Mouse (Mus musculus) telencephalon, adult 2 months (tissue): ENCODE measurements around the gene Snrpg.
"Not testable (repeated sequence)": the region's sequence is repeated elsewhere in the genome, so short reads cannot be mapped to it uniquely, and the experiment has no call there.

ENCODE experiments used
- DNase-seq: peaks from one replicate; pipeline ENCODE4 v3.0.0-alpha.2; 2011; ENCODE audit warnings: low read depth, low spot score

Gene Snrpg

DNA sequence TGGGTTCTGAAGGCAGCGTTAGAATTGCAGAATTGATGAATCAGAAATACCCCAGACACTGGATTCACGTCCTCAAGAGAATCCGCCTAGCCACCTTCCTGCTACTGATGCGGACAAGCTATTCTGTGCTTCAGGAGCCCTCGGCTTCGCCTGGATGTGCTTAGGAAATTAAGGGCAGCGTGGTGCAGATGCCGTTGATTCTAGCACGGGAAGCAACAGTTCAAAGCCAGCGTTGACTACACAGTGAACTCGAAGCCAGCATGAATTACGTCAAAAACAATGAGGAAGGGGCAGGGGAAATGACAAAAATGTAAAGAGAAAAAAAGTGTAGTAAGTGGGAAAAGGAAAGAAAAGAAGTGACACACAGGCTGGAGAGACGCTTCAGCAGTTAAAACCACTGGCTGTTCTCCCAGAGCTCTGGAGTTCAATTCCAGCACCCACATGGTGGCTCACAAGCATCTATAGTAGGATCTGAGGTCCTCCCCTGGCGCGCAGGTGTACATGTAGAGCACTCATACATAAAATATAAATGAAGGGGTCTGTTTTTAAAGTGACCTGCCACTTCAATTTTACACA is at the start of gene Snrpg:
Gene Snrpg (plus strand): TSS at position 541 of the 576 bp plus-strand sequence.
- no peak for DNase-seq

DNA sequence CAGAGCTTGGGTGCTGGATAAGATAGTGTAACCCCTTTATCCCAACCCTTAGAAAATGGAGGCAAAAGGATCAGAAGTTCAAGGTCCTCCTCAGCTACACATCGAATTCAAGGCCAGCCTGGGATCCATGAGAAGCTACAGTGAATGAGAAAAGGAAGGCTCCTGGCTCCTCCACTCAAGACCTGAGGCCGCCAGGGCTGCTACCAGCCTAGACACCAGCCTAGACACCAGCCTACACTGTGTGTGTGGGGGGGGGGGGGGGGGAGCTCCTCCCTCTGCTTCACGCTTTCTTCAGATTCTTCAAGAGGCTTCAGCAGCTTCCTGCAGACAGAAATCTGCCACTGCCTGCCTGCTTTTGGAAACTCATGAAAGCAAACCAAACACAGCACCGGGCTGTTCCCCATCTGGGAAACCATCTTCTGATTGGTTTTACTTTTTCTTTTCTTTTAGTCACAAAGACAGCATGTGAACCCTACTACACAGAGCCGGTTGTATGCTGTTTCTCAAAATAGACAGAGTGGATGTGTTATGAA is 49.0 kb upstream of the Snrpg start:
- DNase-seq: peak; percentile 21

DNA sequence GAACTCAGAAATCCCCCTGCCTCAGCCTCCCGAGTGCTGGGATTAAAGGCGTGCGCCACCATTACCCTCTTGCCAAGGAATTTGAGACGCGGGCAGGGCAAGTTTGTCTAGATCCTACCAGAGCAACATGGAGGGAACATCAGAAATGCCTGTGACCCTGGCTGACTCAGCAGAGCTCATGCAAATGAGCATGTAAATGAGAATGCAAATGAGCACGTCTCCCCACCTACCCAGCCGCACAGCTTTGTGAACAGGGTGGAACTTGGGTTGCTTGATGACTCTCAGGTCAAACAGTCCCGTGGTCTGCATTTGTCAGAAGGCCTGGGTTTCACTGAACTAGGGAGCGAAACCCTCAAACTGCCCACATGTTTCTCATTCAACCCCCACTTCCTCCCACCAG is 48.1 kb upstream of the Snrpg start:
- no peak for DNase-seq

GRCm38 (mm10) chr6:86324400-86324799 is 46.7 kb upstream of the Snrpg start:
- DNase-seq: no peak

GRCm38 (mm10) chr6:86325646-86326045 is 45.5 kb upstream of the Snrpg start:
- no peak for DNase-seq

- DNase-seq: no peak
Observed at GRCm38 (mm10) chr6:86326866-86327265, 44.2 kb upstream of the Snrpg start.

- no peak for DNase-seq
Observed at GRCm38 (mm10) chr6:86328369-86328768, 42.7 kb upstream of the Snrpg start.

DNA sequence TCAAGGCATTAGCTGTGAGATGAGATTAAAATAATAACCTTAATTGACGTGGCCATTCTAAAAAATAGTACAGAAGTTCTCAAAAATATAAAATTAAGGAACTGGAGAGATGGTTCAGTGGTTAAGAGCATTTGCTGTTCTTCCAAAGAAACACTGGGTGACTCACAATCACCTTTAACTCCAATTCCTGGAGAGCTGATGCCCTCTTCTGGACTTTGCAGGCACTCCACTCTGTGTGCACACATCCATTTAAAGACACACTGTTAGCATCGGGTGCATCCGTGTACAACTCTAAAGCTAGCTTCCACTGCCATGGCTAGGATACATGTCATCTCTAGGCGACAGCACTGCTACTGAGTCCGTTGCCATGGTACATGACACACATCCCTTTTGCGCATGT is 41.2 kb upstream of the Snrpg start:
- no peak for DNase-seq

DNA sequence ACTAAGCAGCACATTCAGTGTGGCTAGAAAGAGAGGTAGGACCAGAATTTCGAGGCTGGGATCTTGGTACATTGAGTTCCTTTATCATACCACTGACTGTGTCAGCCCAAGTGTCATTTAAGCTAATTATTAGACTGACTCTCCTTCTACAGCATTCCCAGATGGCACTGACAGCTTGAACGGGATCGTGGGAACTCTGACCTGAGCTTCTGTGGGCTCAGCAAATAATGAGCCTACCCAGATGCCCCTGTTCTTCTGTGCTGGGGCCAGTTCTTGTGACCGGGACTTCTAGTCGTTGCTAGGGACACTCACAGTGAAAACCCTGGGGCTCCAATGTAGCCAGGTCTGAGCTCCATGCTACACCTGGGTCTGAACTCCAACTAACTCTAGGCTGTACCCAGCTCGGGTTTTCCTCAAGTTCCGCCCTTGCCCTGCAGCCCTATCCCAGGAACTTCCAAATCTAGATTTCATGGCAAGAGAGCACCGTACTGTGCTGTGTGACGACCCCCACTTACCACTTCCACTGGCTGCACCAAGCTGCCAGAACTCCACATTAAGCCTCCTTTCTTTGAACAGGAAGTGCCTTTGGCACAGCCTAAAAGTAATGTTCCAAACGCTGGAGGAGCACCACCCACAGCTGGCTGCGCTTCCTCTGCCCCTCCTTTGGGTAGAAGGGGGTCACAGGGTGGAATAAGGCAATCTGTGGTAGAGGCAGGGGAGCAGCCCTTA is 35.8 kb upstream of the Snrpg start:
- DNase-seq: no peak

- no peak for DNase-seq
Observed at GRCm38 (mm10) chr6:86335860-86336259, 35.2 kb upstream of the Snrpg start.

- DNase-seq: not testable (repeated sequence)
Observed at GRCm38 (mm10) chr6:86336340-86336739, 34.8 kb upstream of the Snrpg start.

GRCm38 (mm10) chr6:86343656-86344055 is 27.4 kb upstream of the Snrpg start:
- DNase-seq: peak; percentile 44

- DNase-seq: no peak
Observed at GRCm38 (mm10) chr6:86346063-86346462, 25.0 kb upstream of the Snrpg start.

- no peak for DNase-seq
Observed at GRCm38 (mm10) chr6:86349257-86349656, 21.8 kb upstream of the Snrpg start.

DNA sequence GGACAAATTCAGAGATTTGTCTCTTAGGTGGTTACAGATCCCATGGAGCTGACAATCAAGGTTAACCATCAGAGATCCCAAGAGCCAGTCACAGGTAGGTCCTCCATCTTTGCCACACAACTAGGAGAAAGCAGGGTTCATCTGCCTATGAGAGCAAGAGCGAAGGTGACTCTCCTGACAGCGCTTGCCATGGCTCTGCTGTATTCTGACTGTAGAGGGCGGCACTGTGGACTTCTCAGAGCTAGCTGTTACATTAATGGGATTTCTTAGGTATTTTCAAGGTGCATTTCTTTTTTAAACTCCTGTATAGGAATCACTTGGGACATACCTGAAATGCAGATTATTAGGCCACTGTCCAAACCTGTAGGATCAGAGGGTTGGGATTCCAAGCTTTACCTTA is 16.2 kb upstream of the Snrpg start:
- DNase-seq: no peak

- no peak for DNase-seq
Observed at GRCm38 (mm10) chr6:86356956-86357355, 14.1 kb upstream of the Snrpg start.

DNA sequence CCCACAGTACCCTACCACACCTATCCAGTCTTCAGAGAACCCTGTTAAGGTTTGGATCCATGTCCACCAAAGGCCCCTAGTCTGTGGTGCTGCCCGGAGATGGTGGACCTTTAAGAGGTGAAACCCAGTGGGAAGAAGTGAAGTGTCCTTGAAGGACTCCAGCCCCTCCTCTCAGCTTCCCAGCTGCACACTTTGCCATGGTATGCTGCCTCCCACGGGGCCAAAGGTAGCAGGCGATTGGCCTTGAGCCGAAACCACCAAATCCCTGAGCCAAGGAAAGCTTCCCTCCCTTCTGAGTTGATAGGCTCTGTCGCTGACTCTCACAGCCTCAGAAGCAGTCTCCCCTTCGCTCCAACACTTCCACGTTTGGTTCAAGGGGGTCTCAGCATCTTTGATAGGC is 10.4 kb upstream of the Snrpg start:
- DNase-seq: no peak

DNA sequence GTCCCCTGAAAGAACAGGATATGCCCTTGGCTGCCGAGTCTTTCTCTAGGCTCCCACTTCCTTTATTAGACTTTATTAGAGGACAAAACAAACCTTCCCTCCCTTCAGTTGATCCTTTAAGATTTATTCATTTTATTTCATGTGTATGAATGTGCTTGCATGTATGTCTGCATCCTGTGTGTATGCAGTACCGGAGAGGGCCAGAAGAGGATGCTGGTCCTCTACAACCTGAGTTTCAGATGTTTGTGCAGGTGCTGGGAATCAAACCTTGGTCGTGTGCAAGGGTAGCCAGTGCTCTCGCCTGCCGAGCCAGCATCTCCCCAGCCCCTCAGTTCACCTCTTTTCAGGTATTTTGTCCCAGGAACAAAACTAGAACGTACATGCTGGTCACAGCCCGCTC is 9.7 kb upstream of the Snrpg start:
- no peak for DNase-seq

DNA sequence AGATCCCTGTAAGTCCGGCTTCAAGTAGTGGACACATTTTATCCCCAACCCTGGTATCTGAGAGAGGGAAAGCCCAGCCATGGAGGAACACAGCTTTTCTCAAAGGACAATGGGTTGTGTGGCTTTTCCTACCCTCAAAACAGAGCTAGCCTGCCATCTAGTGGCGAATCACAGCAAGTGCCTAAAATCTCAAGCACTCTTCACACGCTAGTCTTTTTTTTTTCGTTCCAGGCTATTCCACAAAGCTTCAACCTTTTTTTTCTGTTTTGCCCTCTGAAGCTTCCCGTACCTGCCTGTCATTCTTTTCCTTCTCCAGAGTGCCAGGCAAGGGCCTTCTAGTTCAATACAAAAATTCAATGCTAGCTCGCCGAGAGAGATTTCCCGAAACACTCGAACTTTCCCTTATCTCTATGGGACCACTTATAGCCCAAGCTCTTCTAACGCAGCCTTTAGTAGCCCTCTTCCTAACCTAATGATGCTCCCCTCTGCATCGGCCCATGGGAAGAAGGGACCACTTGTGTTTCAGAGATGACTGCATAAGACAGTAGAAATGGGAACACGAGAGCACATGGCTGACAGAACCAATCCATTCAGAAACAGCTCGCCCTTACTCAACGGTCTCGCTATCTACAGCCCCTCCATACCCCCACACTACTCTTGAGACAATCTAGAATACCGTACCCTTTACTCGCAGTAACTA is 6.5 kb upstream of the Snrpg start:
- peak; percentile 58 for DNase-seq

DNA sequence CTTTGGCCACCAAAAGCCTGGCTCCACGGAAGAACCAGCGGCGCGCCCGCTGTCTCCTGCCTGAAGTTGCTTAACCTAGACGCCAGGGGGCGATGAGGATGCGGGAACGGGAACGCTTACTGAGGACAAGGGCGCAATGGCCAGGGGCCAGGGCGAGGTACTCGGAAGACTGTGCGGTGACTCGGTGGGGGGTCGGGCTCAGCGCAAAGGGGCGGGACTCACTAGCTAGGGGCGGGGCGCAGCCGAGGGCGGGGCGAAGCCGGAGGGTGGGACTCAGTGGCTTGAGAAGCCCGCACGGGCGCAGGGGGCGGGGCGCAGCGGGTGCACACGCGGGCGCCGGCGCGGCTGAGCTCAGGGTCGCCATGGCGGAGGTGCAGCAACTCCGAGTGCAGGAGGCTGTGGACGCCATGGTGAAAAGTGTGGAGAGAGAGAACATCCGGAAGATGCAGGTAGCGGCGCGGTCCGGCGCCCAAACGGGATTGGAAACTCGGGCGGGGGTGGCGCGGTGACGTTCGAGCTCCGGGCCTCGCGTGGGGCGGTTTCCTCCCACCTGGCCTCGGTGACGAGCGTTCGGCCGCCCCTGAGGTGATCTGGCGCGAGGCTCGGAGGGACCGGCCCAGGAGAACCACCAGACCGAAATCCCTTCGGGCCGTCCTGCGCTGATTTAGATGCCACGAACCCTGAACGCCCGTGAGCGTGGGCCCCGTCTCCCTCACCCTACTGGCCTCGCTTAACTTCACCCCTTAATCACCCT is 5.6 kb upstream of the Snrpg start, which contains the start of gene Fam136a:
Gene Fam136a (plus strand): TSS at position 276 of the 754 bp plus-strand sequence.
- peak; percentile 95 for DNase-seq

GRCm38 (mm10) chr6:86366125-86366852 is 4.8 kb upstream of the Snrpg start:
- DNase-seq: no peak
